Mouse (Mus musculus) embryonic facial prominence, embryonic 10.5 days (tissue): ENCODE measurements around the gene Safb2. TPM values are rescaled to one million over a fixed set of nuclear protein-coding genes. Genes with fewer than 3 reads are reported as not detected.
"Not testable (repeated sequence)": the region's sequence is repeated elsewhere in the genome, so short reads cannot be mapped to it uniquely, and the experiment has no call there.

Experiments
- DNase-seq: peaks from one replicate; pipeline ENCODE4 v3.0.0-alpha.2; 2017; ENCODE audit warnings: low spot score
- H3K27ac ChIP-seq: fragments of 300-500 bp; sonication (generic); replicated peaks from 2 replicates; pipeline ENCODE4 v1.5.1; 2016; ENCODE audit warnings: mild to moderate bottlenecking
- H3K27me3 ChIP-seq: fragments of 300-500 bp; sonication (generic); replicated peaks from 2 replicates; pipeline ENCODE4 v1.6.1; 2016; ENCODE audit warnings: low read depth, mild to moderate bottlenecking; ENCODE audit not compliant: poor library complexity, severe bottlenecking
- H3K36me3 ChIP-seq: fragments of 300-500 bp; sonication (generic); replicated peaks from 2 replicates; pipeline ENCODE4 v1.6.1; 2016; ENCODE audit warnings: mild to moderate bottlenecking, moderate library complexity
- H3K4me1 ChIP-seq: fragments of 300-500 bp; sonication (generic); 2 replicates; pipeline ENCODE4 v1.6.1; 2016
- H3K4me3 ChIP-seq: fragments of 300-500 bp; sonication (generic); 2 replicates; pipeline ENCODE4 v1.5.1; 2016; ENCODE audit warnings: mild to moderate bottlenecking, moderate library complexity
- H3K9me3 ChIP-seq: fragments of 300-500 bp; sonication (generic); 2 replicates; pipeline ENCODE4 v1.6.1; 2016; ENCODE audit warnings: mild to moderate bottlenecking
- WGBS: fragments of 180-500 bp; shearing (Covaris S2); methylation state at CpG from one replicate; pipeline ENCODE4 v1.1.7; 2016; 5-methylcytosine and 5-hydroxymethylcytosine counted together
- polyA plus RNA-seq: library from polyadenylated mRNA; unstranded; fragments of >200 nt; fragmentation: Nextera tagmentation; extraction: Ambion mirVana; gene quantifications from 2 replicates; pipeline ENCODE4 v1.2.1, GENCODE M21; 2016

The Safb2 gene
- polyA plus RNA-seq, result 92.4 and 98.6 TPM in 2 replicates

DNA sequence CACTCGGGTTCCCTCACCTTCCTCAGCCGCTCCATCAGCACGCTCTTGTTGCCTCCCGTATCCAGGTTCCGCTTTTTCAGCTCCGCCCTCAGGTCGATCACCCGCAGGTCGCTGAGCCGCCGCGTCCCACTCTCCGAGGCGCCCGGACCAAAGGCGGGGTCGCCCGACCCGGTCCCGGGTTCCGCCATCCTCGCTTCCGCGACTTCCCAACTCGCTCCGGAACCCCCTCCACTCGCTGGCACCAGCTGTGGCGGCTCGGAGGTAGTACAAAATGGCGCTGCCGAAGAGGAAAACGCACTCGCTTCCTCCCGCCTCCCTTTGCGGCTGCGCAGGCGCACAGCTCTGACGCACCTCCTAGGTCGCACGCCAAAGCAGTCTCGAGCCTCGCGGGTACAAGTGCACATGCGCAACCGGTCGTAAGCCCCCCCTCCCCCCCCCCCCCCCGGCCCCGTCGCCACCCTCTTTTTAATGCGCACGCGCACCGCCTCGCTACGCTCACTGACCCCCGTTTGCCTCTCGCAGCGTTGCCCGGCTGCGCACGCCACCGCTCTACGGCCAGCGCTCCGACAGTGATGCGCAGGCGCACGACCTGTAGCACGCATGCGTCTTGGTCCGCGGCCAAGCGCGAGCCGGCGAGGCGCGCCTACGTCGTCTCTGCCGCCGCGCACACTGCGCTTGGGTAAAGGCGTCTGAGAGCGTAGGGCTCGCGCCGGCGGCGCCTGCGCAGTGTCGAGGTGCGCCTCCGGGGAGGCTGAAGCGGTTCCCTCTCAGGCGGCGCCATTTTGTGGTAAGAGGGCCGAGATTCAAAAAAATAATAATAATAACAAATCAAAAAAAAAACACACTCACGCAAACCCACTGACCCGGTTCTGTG is at the start of gene Safb2, which contains the start of gene Safb:
Gene Safb2, minus strand, starts transcription at position 329 of the 874 bp plus-strand sequence.
Gene Safb, plus strand, starts transcription at position 569 of the 874 bp plus-strand sequence.
- Histone ChIP-seq H3K4me1 (peaks cover 46% of the 10 kb centered on the region), H3K36me3 (peaks cover 72% of the 10 kb centered on the region), H3K27ac (peak within 1 kb of the TSS; percentile 94), H3K27me3 (no peaks in the 10 kb centered on the region), H3K9me3 (no peaks in the 10 kb centered on the region), H3K4me3 (peak within 1 kb of the TSS; percentile 80)
- under 1% methylated on average over 92 of the region's 101 CpGs for WGBS
- peak; percentile 99 for DNase-seq

DNA sequence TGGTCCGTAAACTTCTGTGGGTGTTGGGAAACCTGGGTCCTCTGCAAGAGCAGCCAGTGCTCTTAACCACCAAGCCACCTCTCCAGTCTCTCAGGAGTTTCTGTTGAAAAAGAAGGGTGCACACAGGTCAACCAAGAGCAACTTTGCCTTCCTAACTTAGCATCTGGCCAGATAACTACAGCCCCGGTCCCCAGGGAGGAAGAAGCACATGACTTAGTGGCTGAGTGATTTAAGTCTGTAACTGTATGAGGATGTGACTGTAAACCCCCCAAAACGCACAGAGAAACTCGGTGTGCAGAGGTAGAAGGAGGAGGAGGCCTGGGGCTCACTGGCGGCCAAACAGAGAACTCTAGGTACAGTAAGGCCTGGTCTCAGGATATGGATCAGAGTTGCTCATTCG is 49.6 kb upstream of the Safb2 start:
- Histone ChIP-seq H3K27ac (no peak overlapping the region), H3K27me3 (no peaks in the 10 kb centered on the region), H3K4me1 (no peaks in the 10 kb centered on the region), H3K9me3 (no peaks in the 10 kb centered on the region), H3K36me3 (no peaks in the 10 kb centered on the region), H3K4me3 (no peak overlapping the region)
- WGBS, result 88% methylated on average over 6 of the region's 6 CpGs
- no peak for DNase-seq

DNA sequence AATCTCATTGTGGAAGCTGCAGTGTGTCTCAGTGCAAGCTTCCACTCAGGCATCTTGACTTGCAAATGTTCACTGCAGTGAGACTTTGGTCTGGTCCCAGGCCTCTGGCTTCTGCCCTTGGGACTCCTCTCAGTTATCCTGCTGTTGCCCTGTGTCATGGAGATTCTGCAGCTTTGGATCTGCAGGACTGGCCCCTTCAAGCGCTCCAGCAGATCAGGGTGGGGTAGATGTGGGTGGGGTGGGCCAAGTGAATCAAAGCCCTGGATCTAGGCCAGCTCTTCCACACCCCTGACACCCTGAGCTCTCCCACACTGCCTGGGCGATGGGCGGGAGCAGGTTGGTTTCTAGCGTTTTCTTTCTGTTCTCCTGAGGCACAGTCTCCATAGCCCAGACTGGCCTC is 47.4 kb upstream of the Safb2 start:
- peaks cover 11% of the 10 kb centered on the region for H3K4me1 ChIP-seq
- no peak overlapping the region for H3K27ac ChIP-seq
- 59% methylated on average over 4 of the region's 4 CpGs for WGBS
- H3K27me3 ChIP-seq, result no peaks in the 10 kb centered on the region
- no peak for DNase-seq
- no peaks in the 10 kb centered on the region for H3K36me3 ChIP-seq
- no peak overlapping the region for H3K4me3 ChIP-seq
- H3K9me3 ChIP-seq, result no peaks in the 10 kb centered on the region

DNA sequence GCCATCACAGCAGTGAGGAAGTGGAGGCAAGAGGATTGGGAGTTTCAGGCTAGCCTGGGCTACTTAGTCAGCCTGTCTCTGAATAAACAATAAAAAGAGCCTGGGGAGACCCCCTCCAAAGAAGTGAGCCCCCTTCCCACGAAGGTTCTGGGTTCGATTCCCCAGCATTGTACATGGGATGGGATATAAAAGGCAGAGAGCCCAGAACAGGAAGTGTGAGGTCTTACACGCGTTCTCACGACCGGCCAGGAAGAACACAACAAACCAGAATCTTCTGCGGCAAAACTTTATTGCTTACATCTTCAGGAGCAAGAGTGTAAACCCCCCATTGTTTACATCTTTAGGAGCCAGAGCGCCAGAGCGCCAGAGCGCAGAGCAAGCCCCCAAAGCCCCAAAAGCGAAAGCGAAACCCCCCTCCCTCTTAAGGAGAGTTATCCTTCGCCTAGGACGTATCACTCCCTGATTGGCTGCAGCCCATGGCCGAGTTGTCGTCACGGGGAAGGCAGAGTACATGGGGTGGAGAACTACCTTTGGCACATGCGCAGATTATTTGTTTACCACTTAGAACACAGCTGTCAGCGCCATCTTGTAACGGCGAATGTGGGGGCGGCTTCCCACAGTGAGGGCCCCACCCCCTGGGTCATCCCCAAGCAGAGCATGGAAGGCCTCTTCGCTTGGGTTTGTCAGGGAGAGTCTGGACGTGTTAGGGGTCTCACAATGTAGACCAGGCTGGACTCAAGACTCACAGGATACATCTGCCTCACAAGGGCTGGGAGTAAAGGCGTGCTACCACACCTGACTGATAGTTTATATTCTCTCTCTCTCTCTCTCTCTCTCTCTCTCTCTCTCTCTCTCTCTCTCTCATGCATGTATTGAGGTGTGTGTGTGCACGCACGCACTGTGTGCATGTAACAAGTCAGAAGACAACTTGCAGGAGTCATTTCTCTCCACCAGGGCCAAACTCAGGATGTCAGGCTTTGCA is 45.7 kb upstream of the Safb2 start:
- H3K4me3 ChIP-seq, H3K36me3 ChIP-seq, H3K27me3 ChIP-seq, H3K27ac ChIP-seq, DNase-seq, H3K9me3 ChIP-seq: not testable (repeated sequence)
- 89% methylated on average over 27 of the region's 27 CpGs for WGBS
- H3K4me1 ChIP-seq, result peaks cover 27% of the 10 kb centered on the region

DNA sequence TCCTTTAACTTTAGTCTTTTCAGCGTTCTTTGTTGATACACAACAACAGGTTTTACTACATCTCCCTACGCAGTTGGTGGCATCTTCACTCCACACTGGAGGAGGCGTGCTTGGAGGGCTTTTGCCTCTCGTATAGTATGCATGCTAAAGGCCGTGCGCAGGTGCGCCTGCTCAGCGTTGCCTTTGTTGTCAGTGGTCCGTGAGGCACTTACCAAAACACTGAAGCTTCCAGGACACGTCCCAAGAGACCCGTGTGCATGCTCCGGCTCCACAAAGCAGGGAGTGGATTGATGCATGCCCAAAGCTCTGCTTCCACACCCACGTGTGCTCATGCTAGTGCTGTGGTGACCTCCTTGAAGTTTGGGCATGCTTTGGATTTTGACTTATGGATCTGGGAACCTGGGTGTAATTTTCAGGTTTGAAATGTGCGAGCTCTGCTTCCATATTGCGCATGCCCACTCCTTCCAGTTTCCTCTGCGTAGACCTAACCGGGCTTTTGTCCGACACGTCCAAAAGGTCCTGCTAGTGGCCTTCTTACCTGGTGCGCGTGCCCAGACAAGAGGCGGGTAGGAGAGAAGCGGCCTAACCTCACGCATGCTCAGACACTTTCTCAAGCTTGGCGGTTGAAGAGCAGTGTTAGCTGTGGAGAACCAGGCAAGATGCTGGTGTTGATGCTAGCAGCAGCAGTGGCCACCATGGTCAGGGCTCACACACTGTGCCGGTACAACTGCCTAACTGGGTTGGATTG is 43.3 kb upstream of the Safb2 start, which contains the start of gene Catsperd:
Gene Catsperd, plus strand, starts transcription at position 614 of the 748 bp plus-strand sequence.
- Histone ChIP-seq H3K27ac (peak within 1 kb of the TSS; percentile 91), H3K4me1 (peaks cover 31% of the 10 kb centered on the region), H3K36me3 (peaks cover 28% of the 10 kb centered on the region), H3K27me3 (no peaks in the 10 kb centered on the region), H3K9me3 (no peaks in the 10 kb centered on the region), H3K4me3 (peak within 1 kb of the TSS; percentile 99)
- 8% methylated on average over 26 of the region's 26 CpGs for WGBS
- DNase-seq, result peak; percentile 61

DNA sequence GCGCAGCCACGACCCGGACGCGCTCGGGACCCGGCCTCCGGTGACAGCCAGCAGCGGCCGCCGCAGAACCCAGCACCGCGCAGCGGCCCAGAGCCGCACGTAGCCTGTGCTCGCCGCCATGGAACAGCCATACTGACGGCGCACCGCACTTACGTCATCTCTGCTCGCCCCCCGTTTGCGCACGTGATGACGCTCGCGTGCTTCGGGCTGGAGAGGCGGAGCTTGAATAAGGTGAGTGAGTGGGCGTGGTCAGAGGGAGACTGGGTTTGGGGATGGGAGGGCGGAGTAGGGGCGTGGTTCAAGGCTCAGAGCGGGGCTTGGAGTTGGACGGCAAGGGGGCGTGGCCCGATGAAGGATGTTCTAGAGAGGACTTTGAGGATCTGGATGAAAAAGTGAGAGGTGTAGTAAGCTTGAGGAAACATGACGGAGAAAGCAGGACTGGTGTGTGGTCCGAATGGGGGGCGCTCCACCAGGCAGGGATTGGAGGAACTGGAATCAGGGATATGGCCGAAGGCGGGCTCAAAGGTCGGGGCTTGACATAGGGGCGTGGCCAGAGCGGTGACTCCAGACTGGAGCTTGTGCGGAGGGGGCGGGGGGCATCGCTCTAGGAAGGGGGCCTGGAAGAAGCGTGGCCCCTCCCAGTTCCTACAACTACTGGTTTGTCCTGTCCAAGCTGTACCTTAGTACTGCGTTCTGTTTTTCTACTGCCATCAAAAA is 42.5 kb upstream of the Safb2 start, which contains the start of gene Lonp1:
Gene Lonp1, minus strand, starts transcription at position 134 of the 717 bp plus-strand sequence.
- Histone ChIP-seq H3K36me3 (peaks cover 36% of the 10 kb centered on the region), H3K27me3 (no peaks in the 10 kb centered on the region), H3K4me1 (peaks cover 31% of the 10 kb centered on the region), H3K9me3 (no peaks in the 10 kb centered on the region), H3K4me3 (peak within 1 kb of the TSS; percentile 99), H3K27ac (peak within 1 kb of the TSS; percentile 91)
- peak; percentile 99 for DNase-seq
- WGBS, result under 1% methylated on average over 51 of the region's 51 CpGs

DNA sequence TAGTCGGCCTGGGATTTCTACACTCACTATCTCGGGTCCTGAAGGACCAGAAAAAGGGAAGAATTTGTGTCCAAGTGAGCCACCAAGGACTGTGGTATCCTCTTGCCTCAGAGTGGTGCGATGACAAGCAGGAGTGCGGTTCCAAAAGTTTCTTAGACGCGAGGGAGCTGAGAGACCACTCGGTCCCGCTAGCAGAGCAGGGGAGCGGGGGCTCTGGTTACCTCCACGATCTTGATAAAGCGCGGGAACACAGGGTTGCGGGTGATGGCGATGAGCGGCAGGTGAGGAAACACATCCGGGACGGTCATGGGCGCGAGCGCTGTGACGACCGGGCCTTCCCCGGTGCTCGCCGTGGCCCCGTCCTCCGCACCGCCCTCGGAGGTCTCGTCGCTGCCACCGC is 41.9 kb upstream of the Safb2 start:
- Histone ChIP-seq H3K27me3 (no peaks in the 10 kb centered on the region), H3K27ac (peak overlapping the region; percentile 91), H3K4me1 (peaks cover 31% of the 10 kb centered on the region), H3K36me3 (peaks cover 42% of the 10 kb centered on the region), H3K4me3 (peak overlapping the region; percentile 99), H3K9me3 (no peaks in the 10 kb centered on the region)
- WGBS, result under 1% methylated on average over 32 of the region's 32 CpGs
- DNase-seq, result no peak

DNA sequence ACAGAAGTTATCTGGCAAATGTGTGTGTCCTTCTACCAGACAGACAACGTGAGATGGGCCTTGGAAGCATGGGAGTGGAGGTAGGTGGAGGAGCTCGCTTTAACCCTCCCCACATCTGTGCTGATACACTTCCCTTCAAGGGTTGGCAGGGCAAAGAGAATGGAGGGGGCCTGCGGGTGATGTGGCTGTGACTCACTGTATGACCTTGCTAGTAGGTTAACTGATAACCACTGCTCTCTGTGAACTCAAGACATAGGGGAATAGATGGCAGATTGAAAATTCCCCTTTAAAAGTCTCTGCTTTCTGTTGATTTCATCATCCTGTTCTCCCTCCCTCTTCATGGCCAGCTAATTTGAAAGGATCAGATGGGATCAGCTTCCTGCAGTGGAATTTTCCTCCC is 41.1 kb upstream of the Safb2 start:
- H3K9me3 ChIP-seq, result no peaks in the 10 kb centered on the region
- no peak overlapping the region for H3K27ac ChIP-seq
- peak overlapping the region; percentile 99 for H3K4me3 ChIP-seq
- no peaks in the 10 kb centered on the region for H3K27me3 ChIP-seq
- peaks cover 31% of the 10 kb centered on the region for H3K4me1 ChIP-seq
- DNase-seq, result no peak
- 95% methylated on average over 3 of the region's 3 CpGs for WGBS
- peaks cover 50% of the 10 kb centered on the region for H3K36me3 ChIP-seq

DNA sequence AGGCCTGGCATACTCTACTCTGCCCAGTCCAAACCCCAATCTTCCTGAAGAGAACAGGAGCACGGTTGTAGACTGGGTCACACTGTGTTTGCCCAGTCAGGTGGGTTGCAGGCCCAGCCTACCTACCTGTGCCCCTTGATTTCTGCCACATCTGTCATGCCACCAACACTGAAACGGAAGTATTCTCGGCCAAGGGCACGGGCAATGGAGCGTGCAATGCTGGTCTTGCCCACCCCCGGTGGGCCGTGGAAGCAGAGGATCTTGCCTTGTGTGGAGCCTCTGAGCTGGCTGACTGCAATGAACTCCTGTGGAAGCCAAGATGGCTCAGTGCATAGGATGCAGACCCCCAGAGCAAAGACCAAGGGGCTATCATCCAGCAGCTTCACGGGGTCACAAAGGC is 33.2 kb upstream of the Safb2 start:
- peaks cover 87% of the 10 kb centered on the region for H3K36me3 ChIP-seq
- no peak for DNase-seq
- 94% methylated on average over 8 of the region's 8 CpGs for WGBS

DNA sequence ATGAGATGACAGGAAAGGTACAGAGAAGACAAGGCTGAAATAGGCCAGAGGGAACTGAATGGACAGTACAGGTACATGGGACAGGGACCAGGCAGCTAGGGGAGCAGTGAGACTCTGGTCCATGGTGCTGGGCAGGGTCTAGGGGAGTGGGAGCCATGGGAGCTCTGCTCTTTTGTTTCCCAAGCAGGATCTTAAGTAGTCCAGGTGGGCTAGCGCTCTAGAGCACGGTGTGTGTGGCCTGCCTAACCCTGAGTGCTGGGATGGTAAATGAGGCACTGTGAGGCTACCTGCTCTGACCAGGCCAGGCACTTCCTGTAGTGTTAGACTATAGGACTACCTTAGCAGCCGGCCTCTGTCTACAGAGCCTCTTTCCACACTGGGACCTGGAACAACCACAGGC is 32.3 kb upstream of the Safb2 start:
- Histone ChIP-seq H3K4me1 (peaks cover 29% of the 10 kb centered on the region), H3K9me3 (no peaks in the 10 kb centered on the region), H3K27ac (no peak overlapping the region), H3K36me3 (peaks cover 78% of the 10 kb centered on the region), H3K4me3 (0 out of 2 replicates have a peak overlapping the region, but pooled peaks have one; percentile 23), H3K27me3 (no peaks in the 10 kb centered on the region)
- 82% methylated on average over 3 of the region's 3 CpGs for WGBS
- DNase-seq, result no peak

More for the DNA sequence above, 33.2 kb upstream of the Safb2 start:
- Histone ChIP-seq H3K4me1 (peaks cover 21% of the 10 kb centered on the region), H3K27ac (no peak overlapping the region), H3K4me3 (0 out of 2 replicates have a peak overlapping the region, but pooled peaks have one; percentile 3), H3K27me3 (no peaks in the 10 kb centered on the region), H3K9me3 (no peaks in the 10 kb centered on the region)

DNA sequence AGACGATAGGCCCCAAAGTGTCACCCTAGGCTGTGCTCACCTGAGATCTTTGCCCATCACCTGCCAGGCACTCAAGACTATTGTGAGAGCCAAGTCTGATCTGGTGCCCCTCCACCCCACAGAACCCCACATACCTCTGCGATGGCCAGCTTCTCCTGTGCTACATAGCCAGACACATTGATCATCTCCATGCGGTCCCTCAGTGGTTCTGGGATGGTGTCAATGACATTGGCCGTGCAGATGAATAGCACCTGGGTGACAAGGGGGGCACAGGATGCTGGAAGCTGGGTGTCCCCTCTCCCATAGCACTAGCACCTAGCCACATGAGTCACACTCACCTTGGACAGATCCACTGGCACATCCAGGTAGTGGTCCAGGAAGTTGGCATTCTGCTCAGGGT is 31.4 kb upstream of the Safb2 start:
- no peaks in the 10 kb centered on the region for H3K27me3 ChIP-seq
- H3K4me3 ChIP-seq, result 0 out of 2 replicates have a peak overlapping the region, but pooled peaks have one; percentile 87
- no peaks in the 10 kb centered on the region for H3K9me3 ChIP-seq
- no peak for DNase-seq
- no peak overlapping the region for H3K27ac ChIP-seq
- peaks cover 36% of the 10 kb centered on the region for H3K4me1 ChIP-seq
- H3K36me3 ChIP-seq, result peaks cover 69% of the 10 kb centered on the region
- 91% methylated on average over 4 of the region's 4 CpGs for WGBS
